Mouse (Mus musculus): ENCODE results near the gene Ezh1. TPM values are rescaled to one million over a fixed set of nuclear protein-coding genes. Genes with fewer than 3 reads are reported as not detected.

The Ezh1 gene
- polyA plus RNA-seq, 1 experiment from 2014 or later: 18.7 TPM

- no peak overlapping the region for H3K4me3 ChIP-seq (replicated peaks)
- H3K4me1 ChIP-seq: peaks cover 24% of the 10 kb centered on the region
- H3K4me2 ChIP-seq (replicated peaks): no peak overlapping the region
- H3K27me3 ChIP-seq: no peaks in the 10 kb centered on the region
- H3K9me3 ChIP-seq (replicated peaks): no peaks in the 10 kb centered on the region
- H3K9ac ChIP-seq: no peak overlapping the region
- peaks cover 12% of the 10 kb centered on the region; the same call in 1 of the 2 replicates for H3K36me3 ChIP-seq
- 0 out of 2 replicates have a peak overlapping the region, but pooled peaks have one; percentile 83 for H3K27ac ChIP-seq (replicated peaks)
- 81% methylated on average over 11 of the region's 11 CpGs for WGBS
- no peak for ATAC-seq (ENCODE audit: insufficient number of reproducible peaks, low FRiP score, low TSS enrichment, low read depth)
Measured at GRCm38 (mm10) chr11:101188166-101188805, 38.0 kb downstream of the Ezh1 start.

DNA sequence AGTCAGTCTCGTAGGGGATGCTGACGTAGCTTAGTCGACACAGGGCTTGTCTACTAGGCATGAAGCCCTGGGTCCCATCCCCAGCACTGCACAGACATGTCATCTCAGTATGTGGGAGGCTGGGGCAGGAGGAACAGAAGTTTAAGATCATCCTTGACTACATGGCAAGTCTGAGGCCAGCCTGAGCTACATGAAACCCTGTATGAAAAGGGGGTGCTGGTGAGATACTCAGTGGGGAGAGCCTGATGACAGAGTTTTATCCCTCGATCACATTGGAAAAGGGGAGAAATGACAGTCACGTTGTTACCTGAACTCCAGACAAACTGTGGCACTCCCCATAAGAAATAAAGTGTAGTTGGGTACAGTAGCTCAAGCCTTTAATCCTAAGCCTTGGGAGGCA lies 38.7 kb downstream of the Ezh1 start:
- Histone ChIP-seq H3K4me2 (replicated peaks) (no peak overlapping the region), H3K36me3 (0 out of 2 replicates have a peak, but pooled peaks cover 6% of the 10 kb centered on the region), H3K27me3 (no peaks in the 10 kb centered on the region), H3K9ac (no peak overlapping the region), H3K4me1 (peaks cover 24% of the 10 kb centered on the region), H3K9me3 (replicated peaks) (no peaks in the 10 kb centered on the region), H3K27ac (replicated peaks) (no peak overlapping the region), H3K4me3 (replicated peaks) (no peak overlapping the region)
- WGBS: 88% methylated on average over 5 of the region's 5 CpGs
- ATAC-seq (ENCODE audit: insufficient number of reproducible peaks, low FRiP score, low TSS enrichment, low read depth): no peak

DNA sequence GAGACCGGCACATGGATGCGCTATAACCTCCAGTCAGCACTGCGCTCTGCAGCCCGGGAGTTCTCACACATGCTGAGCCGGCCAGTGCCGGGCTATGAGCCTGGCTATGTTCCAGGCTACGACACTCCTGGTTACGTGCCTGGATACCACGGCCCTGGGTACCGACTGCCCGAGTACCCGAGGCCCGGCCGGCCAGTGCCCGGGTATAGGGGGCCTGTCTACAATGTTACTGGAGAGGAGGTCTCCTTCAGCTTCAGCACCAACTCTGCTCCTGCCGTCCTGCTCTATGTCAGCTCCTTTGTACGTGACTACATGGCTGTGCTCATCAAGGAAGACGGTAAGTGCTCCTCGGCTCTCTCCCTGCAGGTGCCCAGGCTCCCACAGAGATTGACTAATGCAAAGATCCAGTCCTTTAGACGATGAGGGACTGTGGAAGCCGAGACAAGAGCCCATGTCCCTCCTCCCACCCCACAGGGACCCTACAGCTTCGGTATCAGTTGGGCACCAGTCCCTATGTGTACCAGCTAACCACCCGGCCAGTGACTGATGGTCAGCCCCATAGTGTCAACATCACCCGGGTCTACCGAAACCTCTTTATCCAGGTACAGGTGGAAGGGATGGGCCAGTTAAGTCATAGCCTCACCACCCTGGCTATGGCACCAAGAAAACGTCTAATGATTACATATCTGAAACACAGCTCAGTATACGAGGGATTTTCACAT lies 39.6 kb downstream of the Ezh1 start:
- 84% methylated on average over 27 of the region's 27 CpGs for WGBS

GRCm38 (mm10) chr11:101185441-101185840 lies 40.8 kb downstream of the Ezh1 start:
- Histone ChIP-seq H3K4me3 (replicated peaks) (no peak overlapping the region), H3K27me3 (no peaks in the 10 kb centered on the region), H3K36me3 (0 out of 2 replicates have a peak, but pooled peaks cover 6% of the 10 kb centered on the region), H3K4me2 (replicated peaks) (no peak overlapping the region), H3K9me3 (replicated peaks) (no peaks in the 10 kb centered on the region), H3K4me1 (peaks cover 13% of the 10 kb centered on the region), H3K27ac (replicated peaks) (no peak overlapping the region), H3K9ac (no peak overlapping the region)
- 91% methylated on average over 4 of the region's 4 CpGs for WGBS
- ATAC-seq (ENCODE audit: insufficient number of reproducible peaks, low FRiP score, low TSS enrichment, low read depth): no peak

More for the DNA sequence above, 39.6 kb downstream of the Ezh1 start:
- no peak for ATAC-seq (ENCODE audit: insufficient number of reproducible peaks, low FRiP score, low TSS enrichment, low read depth)
- Histone ChIP-seq H3K27me3 (no peaks in the 10 kb centered on the region), H3K4me3 (replicated peaks) (no peak overlapping the region), H3K36me3 (0 out of 2 replicates have a peak, but pooled peaks cover 6% of the 10 kb centered on the region), H3K4me2 (replicated peaks) (no peak overlapping the region), H3K4me1 (peaks cover 24% of the 10 kb centered on the region), H3K27ac (replicated peaks) (no peak overlapping the region), H3K9ac (no peak overlapping the region), H3K9me3 (replicated peaks) (no peaks in the 10 kb centered on the region)

DNA sequence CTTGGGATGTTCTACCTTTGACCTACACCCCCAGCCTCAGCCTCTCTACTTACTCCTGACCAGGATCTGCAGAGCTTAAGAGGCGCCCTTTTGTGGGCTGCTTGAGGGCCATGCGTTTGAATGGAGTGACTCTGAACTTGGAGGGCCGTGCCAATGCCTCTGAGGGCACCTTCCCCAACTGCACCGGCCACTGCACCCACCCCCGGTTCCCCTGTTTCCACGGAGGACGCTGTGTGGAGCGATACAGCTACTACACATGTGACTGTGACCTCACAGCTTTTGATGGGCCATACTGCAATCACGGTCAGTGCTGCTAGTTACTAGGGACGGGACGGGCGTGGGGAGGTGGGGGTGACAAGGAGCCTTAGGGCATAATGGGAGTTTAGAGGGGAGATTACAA lies 41.3 kb downstream of the Ezh1 start:
- 81% methylated on average over 12 of the region's 12 CpGs for WGBS
- Histone ChIP-seq H3K27me3 (no peaks in the 10 kb centered on the region), H3K4me1 (peaks cover 9% of the 10 kb centered on the region), H3K4me3 (replicated peaks) (no peak overlapping the region), H3K4me2 (replicated peaks) (no peak overlapping the region), H3K9me3 (replicated peaks) (no peaks in the 10 kb centered on the region), H3K9ac (no peak overlapping the region), H3K36me3 (0 out of 2 replicates have a peak, but pooled peaks cover 6% of the 10 kb centered on the region), H3K27ac (replicated peaks) (no peak overlapping the region)
- no peak for ATAC-seq (ENCODE audit: insufficient number of reproducible peaks, low FRiP score, low TSS enrichment, low read depth)

- Histone ChIP-seq H3K4me2 (replicated peaks) (no peak overlapping the region), H3K27me3 (peaks cover 12% of the 10 kb centered on the region; the same call in 1 of the 2 replicates), H3K27ac (replicated peaks) (no peak overlapping the region), H3K4me1 (peaks cover 9% of the 10 kb centered on the region; the same call in 1 of the 2 replicates), H3K9me3 (replicated peaks) (no peaks in the 10 kb centered on the region), H3K36me3 (0 out of 2 replicates have a peak, but pooled peaks cover 6% of the 10 kb centered on the region), H3K9ac (no peak overlapping the region), H3K4me3 (replicated peaks) (no peak overlapping the region)
- WGBS: 71% methylated on average over 14 of the region's 14 CpGs
- ATAC-seq (ENCODE audit: insufficient number of reproducible peaks, low FRiP score, low TSS enrichment, low read depth): no peak
Measured at GRCm38 (mm10) chr11:101182771-101183517, 43.3 kb downstream of the Ezh1 start.

GRCm38 (mm10) chr11:101181961-101182360 lies 44.3 kb downstream of the Ezh1 start:
- ATAC-seq (ENCODE audit: insufficient number of reproducible peaks, low FRiP score, low TSS enrichment, low read depth): no peak
- H3K4me3 ChIP-seq (replicated peaks): no peak overlapping the region
- H3K4me1 ChIP-seq: peaks cover 18% of the 10 kb centered on the region
- H3K9ac ChIP-seq: no peak overlapping the region
- 88% methylated on average over 11 of the region's 11 CpGs for WGBS
- no peak overlapping the region for H3K27ac ChIP-seq (replicated peaks)
- no peaks in the 10 kb centered on the region for H3K9me3 ChIP-seq (replicated peaks)
- H3K4me2 ChIP-seq (replicated peaks): no peak overlapping the region
- H3K27me3 ChIP-seq: peaks cover 21% of the 10 kb centered on the region
- 0 out of 2 replicates have a peak, but pooled peaks cover 4% of the 10 kb centered on the region for H3K36me3 ChIP-seq

GRCm38 (mm10) chr11:101180846-101181740 lies 45.2 kb downstream of the Ezh1 start:
- WGBS: 36% methylated on average over 10 of the region's 10 CpGs
- Histone ChIP-seq H3K27ac (replicated peaks) (no peak overlapping the region), H3K4me2 (replicated peaks) (no peak overlapping the region), H3K4me3 (replicated peaks) (no peak overlapping the region), H3K27me3 (peaks cover 29% of the 10 kb centered on the region), H3K9me3 (replicated peaks) (no peaks in the 10 kb centered on the region), H3K36me3 (no peaks in the 10 kb centered on the region), H3K4me1 (peaks cover 27% of the 10 kb centered on the region), H3K9ac (no peak overlapping the region)
- ATAC-seq (ENCODE audit: insufficient number of reproducible peaks, low FRiP score, low TSS enrichment, low read depth): no peak

GRCm38 (mm10) chr11:101180261-101180660 lies 46.0 kb downstream of the Ezh1 start:
- no peak overlapping the region for H3K27ac ChIP-seq (replicated peaks)
- no peak for ATAC-seq (ENCODE audit: insufficient number of reproducible peaks, low FRiP score, low TSS enrichment, low read depth)
- H3K27me3 ChIP-seq: peaks cover 34% of the 10 kb centered on the region
- 74% methylated on average over 17 of the region's 17 CpGs for whole genome bisulfite sequencing
- H3K36me3 ChIP-seq: no peaks in the 10 kb centered on the region
- H3K4me2 ChIP-seq (replicated peaks): no peak overlapping the region
- H3K9ac ChIP-seq: no peak overlapping the region
- H3K9me3 ChIP-seq (replicated peaks): no peaks in the 10 kb centered on the region
- H3K4me1 ChIP-seq: peaks cover 30% of the 10 kb centered on the region
- H3K4me3 ChIP-seq (replicated peaks): no peak overlapping the region

- ATAC-seq (ENCODE audit: insufficient number of reproducible peaks, low FRiP score, low TSS enrichment, low read depth): no peak
- Histone ChIP-seq H3K4me3 (replicated peaks) (no peak overlapping the region), H3K4me2 (replicated peaks) (no peak overlapping the region), H3K9ac (no peak overlapping the region), H3K27me3 (peaks cover 43% of the 10 kb centered on the region), H3K4me1 (peaks cover 40% of the 10 kb centered on the region), H3K9me3 (replicated peaks) (no peaks in the 10 kb centered on the region), H3K27ac (replicated peaks) (no peak overlapping the region), H3K36me3 (no peaks in the 10 kb centered on the region)
- 77% methylated on average over 15 of the region's 15 CpGs for WGBS
Measured at GRCm38 (mm10) chr11:101179306-101179705, 47.0 kb downstream of the Ezh1 start.

Data from embryonic facial prominence, embryonic 15.5 days (tissue).